ENCODE assay signal across 11 mouse cellular contexts in the genomic region with DNA sequence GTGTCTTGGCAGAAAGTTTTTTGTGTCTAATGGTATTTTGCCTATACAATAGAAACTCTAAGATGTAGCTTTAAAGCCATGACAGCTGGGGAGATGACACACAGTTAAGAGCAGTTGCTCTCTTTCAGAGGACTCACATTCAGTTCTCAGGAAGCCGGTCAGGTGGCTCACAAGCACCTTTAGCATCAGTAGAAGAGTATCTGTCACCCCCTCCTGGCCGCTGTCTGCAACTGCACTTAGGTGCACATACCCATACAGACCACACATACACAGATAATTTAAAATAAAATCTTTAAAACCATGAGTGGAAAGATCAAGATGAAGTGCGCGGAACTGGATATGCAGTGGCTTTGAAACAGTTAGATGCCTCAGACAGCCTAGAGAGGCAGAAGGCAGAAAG.
DNase-seq lines count a peak whose midpoint lies in the region; ATAC-seq lines count a peak whose summit lies in the region.
"Had no signal": no experiment of that assay in that cellular context is flagged by ENCODE, and none has a peak within 500 bp of the region (broad histone marks: within the 10 kb centered on the region; RNA-seq: fewer than 3 reads in every experiment).

No protein-coding gene starts in this region.

- whole genome bisulfite sequencing in midbrain, embryonic 10.5 days, result 77% methylated on average over 4 of the region's 4 CpGs
- 79% methylated on average over 4 of the region's 4 CpGs for WGBS in midbrain, embryonic 11.5 days

- H3K4me1 ChIP-seq in midbrain, embryonic 10.5 days, result no peaks in the 10 kb centered on the region
- no peaks in the 10 kb centered on the region for H3K4me1 ChIP-seq in midbrain, embryonic 11.5 days (ENCODE audit: control insufficient read depth, insufficient read depth, low read length)
- H3K4me1 ChIP-seq: neural tube, embryonic 13.5 days had no signal

- no peak overlapping the region for H3K4me2 ChIP-seq in midbrain, embryonic 11.5 days
- H3K4me2 ChIP-seq: neural tube, embryonic 13.5 days had no signal

- H3K9ac ChIP-seq in midbrain, embryonic 11.5 days (ENCODE audit: low read length), result no peak overlapping the region
- H3K9ac ChIP-seq: neural tube, embryonic 13.5 days had no signal

- peak; percentile 5 for DNase-seq in heart, postnatal 4 days
- no peak for DNase-seq in heart, adult 11 months
- peak; percentile 13 for DNase-seq in midbrain, embryonic 10.5 days (ENCODE audit: low spot score)
- no peak for DNase-seq in midbrain, embryonic 11.5 days (ENCODE audit: low spot score, missing footprints)
- peak; percentile 52 for DNase-seq in R1 (ENCODE audit: low read depth, low spot score)
- peak; percentile 16 for DNase-seq in retina, embryonic 14.5 days (ENCODE audit: low spot score)
- DNase-seq in left cerebral cortex, adult 9 months (ENCODE audit: low spot score in 2 of 2), result no peak
- DNase-seq in gastrocnemius, postnatal 10 days, result no peak
- DNase-seq: lung, postnatal 10 days had no signal

- H3K4me3 ChIP-seq in midbrain, embryonic 10.5 days, result no peak overlapping the region
- H3K4me3 ChIP-seq in midbrain, embryonic 11.5 days (ENCODE audit: low read depth, low read length), result no peak overlapping the region
- H3K4me3 ChIP-seq: erythroblast, embryonic 14.5 days; neural tube, embryonic 13.5 days had no signal

- no peaks in the 10 kb centered on the region for H3K27me3 ChIP-seq in midbrain, embryonic 10.5 days (ENCODE audit: low read depth, poor library complexity, severe bottlenecking)
- no peaks in the 10 kb centered on the region for H3K27me3 ChIP-seq in midbrain, embryonic 11.5 days (ENCODE audit: control insufficient read depth, insufficient read depth, low read length)
- H3K27me3 ChIP-seq: neural tube, embryonic 13.5 days had no signal

- no peak for ATAC-seq in midbrain, embryonic 11.5 days (ENCODE audit: low FRiP score)

- no peaks in the 10 kb centered on the region for H3K36me3 ChIP-seq in midbrain, embryonic 10.5 days
- H3K36me3 ChIP-seq in midbrain, embryonic 11.5 days (ENCODE audit: control insufficient read depth, insufficient read depth, low read length), result no peaks in the 10 kb centered on the region
- H3K36me3 ChIP-seq: neural tube, embryonic 13.5 days had no signal

- no peak overlapping the region for H3K27ac ChIP-seq in midbrain, embryonic 10.5 days (replicated peaks)
- H3K27ac ChIP-seq in midbrain, embryonic 11.5 days (ENCODE audit: low read depth, low read length), result no peak overlapping the region
- H3K27ac ChIP-seq: neural tube, embryonic 13.5 days had no signal

- H3K9me3 ChIP-seq in midbrain, embryonic 10.5 days (replicated peaks), result no peaks in the 10 kb centered on the region
- H3K9me3 ChIP-seq in midbrain, embryonic 11.5 days (ENCODE audit: control insufficient read depth, low read length), result no peaks in the 10 kb centered on the region
- H3K9me3 ChIP-seq: neural tube, embryonic 13.5 days had no signal

Comparison
In these comparisons a context has a peak if more than half of its experiments do, and no peak if none do; other contexts are left out.
1. DNase-seq: peak in heart, postnatal 4 days (single experiment), midbrain, embryonic 10.5 days (single experiment), R1 (single experiment) and retina, embryonic 14.5 days (single experiment); none in heart, adult 11 months (single experiment), midbrain, embryonic 11.5 days (single experiment), left cerebral cortex, adult 9 months (0 of 2) and gastrocnemius, postnatal 10 days (single experiment).